8 mouse cellular contexts compared by ENCODE assay signal in genomic region chr10:80752079-80752625, GRCm38 (mm10). TPM values are rescaled to one million over a fixed set of nuclear protein-coding genes. Genes with fewer than 3 reads are reported as not detected.
A peak's percentile ranks its signal among the peaks of the same experiment; 100 is the strongest.
DNase-seq lines count a peak whose midpoint lies in the region; ATAC-seq and TF ChIP-seq lines count a peak whose summit lies in the region.

No protein-coding gene starts in this region.

- TF ChIP-seq CTCF in heart, adult 2 months (IDR thresholded peaks at IDR 0.05): no peak
- TF ChIP-seq CTCF in kidney, adult 2 months (conservative IDR thresholded peaks at IDR 0.05; ENCODE audit: insufficient read depth, insufficient read length, low read depth, low read length): no peak
- no peak for TF ChIP-seq CTCF in lung, postnatal 0 days (IDR thresholded peaks at IDR 0.05)

- H3K27ac ChIP-seq in heart, adult 2 months: peak overlapping the region; percentile 98
- H3K27ac ChIP-seq in kidney, adult 2 months (ENCODE audit: insufficient read depth, low read depth, low read length): peak overlapping the region; percentile 80
- peak overlapping the region; percentile 88 for H3K27ac ChIP-seq in lung, postnatal 0 days (ENCODE audit: low read length)

- H3K9me3 ChIP-seq in lung, postnatal 0 days (ENCODE audit: low read length): no peaks in the 10 kb centered on the region

- H3K9ac ChIP-seq in heart, adult 2 months (ENCODE audit: low read depth, low read length): peak overlapping the region; percentile 46
- no peak overlapping the region; the same call in 1 of the 2 replicates for H3K9ac ChIP-seq in lung, postnatal 0 days (replicated peaks; ENCODE audit: low read depth)

- H3K27me3 ChIP-seq in heart, adult 2 months (ENCODE audit: control insufficient read depth, insufficient read depth, low read length): no peaks in the 10 kb centered on the region
- no peaks in the 10 kb centered on the region for H3K27me3 ChIP-seq in kidney, adult 2 months (replicated peaks; ENCODE audit: control insufficient read depth, insufficient read depth, low read length)
- H3K27me3 ChIP-seq in lung, postnatal 0 days (replicated peaks; ENCODE audit: insufficient read depth, low read length): no peaks in the 10 kb centered on the region

- DNase-seq in urinary bladder, postnatal 25 days (ENCODE audit: low spot score): peak; percentile 67
- no peak for DNase-seq in urinary bladder, postnatal 10 days (ENCODE audit: low spot score)
- DNase-seq in embryo, embryonic 9.5 days (ENCODE audit: extremely low spot score): peak; percentile 93
- DNase-seq in heart, adult 2 months: peak; percentile 79 to 82
- peak; percentile 87 for DNase-seq in kidney, adult 2 months
- peak; percentile 91 for DNase-seq in lung, postnatal 0 days (ENCODE audit: low spot score)
- DNase-seq in ovary, postnatal 14 days (ENCODE audit: low spot score): peak; percentile 62

- intact Hi-C loops in heart, adult 2 months (cut with DNase I): no loop called here

- TF ChIP-seq EP300 in heart, adult 2 months (IDR thresholded peaks at IDR 0.05; ENCODE audit: insufficient read depth, low read depth, low read length): 0 out of 2 replicates have a peak, but pooled peaks have one; percentile 24
- TF ChIP-seq EP300 in lung, postnatal 0 days (IDR thresholded peaks at IDR 0.05): no peak

- TF ChIP-seq POLR2A in heart, adult 2 months (IDR thresholded peaks at IDR 0.05; ENCODE audit: insufficient read depth, low read depth, low read length): peak; percentile 26; the same call in 1 of the 2 replicates
- no peak for TF ChIP-seq POLR2A in kidney, adult 2 months (IDR thresholded peaks at IDR 0.05; ENCODE audit: low read depth, low read length)

- ATAC-seq in lung, postnatal 0 days: peak; percentile 64
- no peak for ATAC-seq in monocyte, adult 5-6 weeks (replicated peaks; ENCODE audit: insufficient number of reproducible peaks, low FRiP score, low TSS enrichment, poor library complexity, severe bottlenecking)

- WGBS in heart, adult 2 months: 0% methylated on average over 6 of the region's 6 CpGs
- 2% methylated on average over 6 of the region's 6 CpGs for WGBS in kidney, adult 2 months
- WGBS in lung, postnatal 0 days: 1% methylated on average over 6 of the region's 6 CpGs

- H3K79me2 ChIP-seq in heart, adult 2 months (replicated peaks; ENCODE audit: control insufficient read depth, insufficient read depth, low read length): peaks cover 5% of the 10 kb centered on the region

- peaks cover 18% of the 10 kb centered on the region for H3K4me1 ChIP-seq in heart, adult 2 months (ENCODE audit: control insufficient read depth, insufficient read depth, low read length)
- H3K4me1 ChIP-seq in kidney, adult 2 months (ENCODE audit: control insufficient read depth, insufficient read depth, low read length): peaks cover 20% of the 10 kb centered on the region
- peaks cover 24% of the 10 kb centered on the region for H3K4me1 ChIP-seq in lung, postnatal 0 days (ENCODE audit: insufficient read depth, low read depth, low read length)

- H3K4me2 ChIP-seq in lung, postnatal 0 days (replicated peaks; ENCODE audit: low read depth, low read length): peak overlapping the region; percentile 53

- peak overlapping the region; percentile 53 for H3K4me3 ChIP-seq in heart, adult 2 months
- H3K4me3 ChIP-seq in kidney, adult 2 months (ENCODE audit: insufficient read depth, low read depth, low read length): no peak overlapping the region
- peak overlapping the region; percentile 14 for H3K4me3 ChIP-seq in lung, postnatal 0 days (ENCODE audit: low read depth, low read length)

- H3K36me3 ChIP-seq in heart, adult 2 months (ENCODE audit: control insufficient read depth, insufficient read depth, low read length): no peaks in the 10 kb centered on the region; the same call in 1 of the 2 replicates
- H3K36me3 ChIP-seq in kidney, adult 2 months (ENCODE audit: control insufficient read depth, insufficient read depth, low read length): no peaks in the 10 kb centered on the region
- no peaks in the 10 kb centered on the region for H3K36me3 ChIP-seq in lung, postnatal 0 days (ENCODE audit: insufficient read depth, low read length)

RNA-seq across cellular contexts. Expression of gene Dot1l, which starts 2.9 kb away (rescaled TPM):
- total RNA-seq in heart, adult 2 months (2021): 10 to 100 TPM; 18.8 to 19.6 TPM
- polyA plus RNA-seq in heart, adult 2 months (2012; rRNA removed): 35.0 and 39.6 TPM in 2 replicates
- 18.4 and 19.5 TPM in 2 replicates for polyA plus RNA-seq in kidney, adult 2 months (2012; rRNA removed)
- polyA plus RNA-seq in lung, postnatal 0 days (2015; fragmentation: Nextera tagmentation; extraction: Ambion mirVana): 7.4 and 9.6 TPM in 2 replicates
- total RNA-seq in monocyte, adult 5-6 weeks (2017): 5.2 to 17.7 TPM (median 6.3 TPM) in 3 replicates

RNA-seq across cellular contexts. Expression of gene Ap3d1, which starts 10.1 kb away (rescaled TPM):
- total RNA-seq in heart, adult 2 months (2021): 10 to 100 TPM; 40.2 to 42.6 TPM
- polyA plus RNA-seq in heart, adult 2 months (2012; rRNA removed): 52.9 and 66.5 TPM in 2 replicates
- 87.7 and 105 TPM in 2 replicates for polyA plus RNA-seq in kidney, adult 2 months (2012; rRNA removed)
- polyA plus RNA-seq in lung, postnatal 0 days (2015; fragmentation: Nextera tagmentation; extraction: Ambion mirVana): 49.3 and 58.2 TPM in 2 replicates
- total RNA-seq in monocyte, adult 5-6 weeks (2017): 65.5 to 110 TPM (median 103 TPM) in 3 replicates

RNA-seq across cellular contexts. Expression of gene Sf3a2, which starts 45.8 kb away (rescaled TPM):
- total RNA-seq in heart, adult 2 months (2021): 10 to 100 TPM; 27.3 to 30.4 TPM
- polyA plus RNA-seq in heart, adult 2 months (2012; rRNA removed): 18.4 and 19.7 TPM in 2 replicates
- 22.6 and 23.1 TPM in 2 replicates for polyA plus RNA-seq in kidney, adult 2 months (2012; rRNA removed)
- 27.0 and 29.4 TPM in 2 replicates for polyA plus RNA-seq in lung, postnatal 0 days (2015; fragmentation: Nextera tagmentation; extraction: Ambion mirVana)
- total RNA-seq in monocyte, adult 5-6 weeks (2017): 9.4 to 23.3 TPM (median 10.7 TPM) in 3 replicates

RNA-seq across cellular contexts. Expression of gene Plekhj1, which starts 46.3 kb away (rescaled TPM):
- 10 to 100 TPM; 29.7 to 33.0 TPM for total RNA-seq in heart, adult 2 months (2021)
- 28.9 and 33.2 TPM in 2 replicates for polyA plus RNA-seq in heart, adult 2 months (2012; rRNA removed)
- polyA plus RNA-seq in kidney, adult 2 months (2012; rRNA removed): 36.9 and 39.3 TPM in 2 replicates
- polyA plus RNA-seq in lung, postnatal 0 days (2015; fragmentation: Nextera tagmentation; extraction: Ambion mirVana): 59.9 and 69.1 TPM in 2 replicates
- 29.4 to 59.3 TPM (median 41.3 TPM) in 3 replicates for total RNA-seq in monocyte, adult 5-6 weeks (2017)

RNA-seq across cellular contexts. Expression of gene Izumo4, which starts 50.2 kb away (rescaled TPM):
- 1 to 10 TPM; 3.4 to 3.8 TPM for total RNA-seq in heart, adult 2 months (2021)
- polyA plus RNA-seq in heart, adult 2 months (2012; rRNA removed): 13.3 and 15.6 TPM in 2 replicates
- polyA plus RNA-seq in kidney, adult 2 months (2012; rRNA removed): 36.8 and 39.5 TPM in 2 replicates
- polyA plus RNA-seq in lung, postnatal 0 days (2015; fragmentation: Nextera tagmentation; extraction: Ambion mirVana): 28.7 and 28.8 TPM in 2 replicates
- total RNA-seq in monocyte, adult 5-6 weeks (2017): 10.6 to 17.9 TPM (median 17.1 TPM) in 3 replicates
